Mouse (Mus musculus): ENCODE measurements around the gene Clrn2.

- TF ChIP-seq TAL1 (IDR thresholded peaks at IDR 0.05; ENCODE audit: low read length) (no peak), GATA1 (IDR thresholded peaks at IDR 0.05; ENCODE audit: low read length) (no peak)
These were observed 43.5 kb downstream of the Clrn2 start for GRCm38 (mm10) chr5:45496930-45497550.
